Mouse (Mus musculus): Measurements from ENCODE around the gene Mbip.
A peak's percentile ranks its signal among the peaks of the same experiment; 100 is the strongest.

GRCm38 (mm10) chr12:56286828-56287227 lies 58.9 kb downstream of the Mbip start:
- no peak for TF ChIP-seq ZNF384 (IDR thresholded peaks at IDR 0.05; ENCODE audit: low read depth, low read length)
- TF ChIP-seq CHD2 (IDR thresholded peaks at IDR 0.05; ENCODE audit: low read depth, low read length) = no peak
- TF ChIP-seq MAFK (IDR thresholded peaks at IDR 0.05; ENCODE audit: insufficient read depth, low read depth, low read length) = peak; percentile 71
